Mouse (Mus musculus) hindbrain, embryonic 10.5 days (tissue): ENCODE results near the gene Ube2d2b. TPM values are rescaled to one million over a fixed set of nuclear protein-coding genes. Genes with fewer than 3 reads are reported as not detected.

Source experiments
- DNase-seq: peaks from one replicate; pipeline ENCODE4 v3.0.0-alpha.2; 2017; ENCODE audit warnings: low spot score
- H3K27ac ChIP-seq: fragments of 300-500 bp; sonication (generic); 2 replicates; pipeline ENCODE4 v1.5.1; 2016; ENCODE audit warnings: mild to moderate bottlenecking, moderate library complexity
- H3K27me3 ChIP-seq: fragments of 300-500 bp; sonication (generic); 2 replicates; pipeline ENCODE4 v1.6.1; 2016; ENCODE audit warnings: mild to moderate bottlenecking; ENCODE audit not compliant: poor library complexity, insufficient read depth, severe bottlenecking
- H3K36me3 ChIP-seq: fragments of 300-500 bp; sonication (generic); 2 replicates; pipeline ENCODE4 v1.6.1; 2016; ENCODE audit warnings: mild to moderate bottlenecking, moderate library complexity
- H3K4me1 ChIP-seq: fragments of 300-500 bp; sonication (generic); replicated peaks from 2 replicates; pipeline ENCODE4 v1.6.1; 2016; ENCODE audit warnings: mild to moderate bottlenecking
- H3K4me3 ChIP-seq: fragments of 300-500 bp; sonication (generic); 2 replicates; pipeline ENCODE4 v1.5.1; 2016; ENCODE audit warnings: mild to moderate bottlenecking, moderate library complexity
- H3K9me3 ChIP-seq: fragments of 300-500 bp; sonication (generic); 2 replicates; pipeline ENCODE4 v1.6.1; 2016; ENCODE audit warnings: mild to moderate bottlenecking, moderate library complexity
- WGBS: fragments of 180-500 bp; shearing (Covaris S2); methylation state at CpG from one replicate; pipeline ENCODE4 v1.1.7; 2016; 5-methylcytosine and 5-hydroxymethylcytosine counted together
- polyA plus RNA-seq: library from polyadenylated mRNA; unstranded; fragments of >200 nt; fragmentation: Nextera tagmentation; extraction: Ambion mirVana; gene quantifications from 2 replicates; pipeline ENCODE4 v1.2.1, GENCODE M21; 2016

Ube2d2b gene
- polyA plus RNA-seq, result 0.09 and 0.44 TPM in 2 replicates

DNA sequence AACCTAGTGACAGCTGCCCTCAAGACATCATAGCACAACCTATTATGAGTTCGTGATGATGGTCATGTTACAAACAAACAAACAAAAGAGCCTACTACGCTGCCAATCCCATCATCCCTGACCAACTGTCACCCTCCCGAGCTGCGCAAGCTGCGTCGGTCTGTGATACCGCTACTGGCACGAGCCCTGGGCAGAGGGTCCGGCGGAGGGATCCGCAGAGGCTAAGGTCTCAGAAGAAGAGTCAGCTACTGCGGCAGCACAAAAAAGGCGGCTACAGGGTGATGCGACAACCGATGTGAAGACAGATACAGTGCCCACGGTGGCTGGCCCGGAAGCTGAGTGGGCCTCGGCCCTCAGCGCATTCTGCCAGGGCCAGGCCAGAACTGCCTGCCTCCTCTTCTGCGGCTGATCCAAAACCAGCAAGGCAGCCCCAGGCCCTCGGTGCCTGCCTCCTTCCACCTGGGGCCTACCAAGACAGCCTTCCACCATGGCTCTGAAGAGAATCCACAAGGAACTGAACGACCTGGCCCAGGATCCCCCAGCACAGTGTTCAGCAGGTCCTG, at the start of gene Ube2d2b:
Ube2d2b (plus strand) TSS at position 102 of the 563 bp plus-strand sequence.
- H3K4me1 ChIP-seq, result no peaks in the 10 kb centered on the region
- no peak within 1 kb of the TSS for H3K27ac ChIP-seq
- DNase-seq, result no peak
- no peak within 1 kb of the TSS for H3K4me3 ChIP-seq
- H3K9me3 ChIP-seq, result peaks cover 8% of the 10 kb centered on the region; the same call in 1 of the 2 replicates
- WGBS, result 94% methylated on average over 22 of the region's 22 CpGs
- H3K27me3 ChIP-seq, result no peaks in the 10 kb centered on the region
- peaks cover 13% of the 10 kb centered on the region for H3K36me3 ChIP-seq

DNA sequence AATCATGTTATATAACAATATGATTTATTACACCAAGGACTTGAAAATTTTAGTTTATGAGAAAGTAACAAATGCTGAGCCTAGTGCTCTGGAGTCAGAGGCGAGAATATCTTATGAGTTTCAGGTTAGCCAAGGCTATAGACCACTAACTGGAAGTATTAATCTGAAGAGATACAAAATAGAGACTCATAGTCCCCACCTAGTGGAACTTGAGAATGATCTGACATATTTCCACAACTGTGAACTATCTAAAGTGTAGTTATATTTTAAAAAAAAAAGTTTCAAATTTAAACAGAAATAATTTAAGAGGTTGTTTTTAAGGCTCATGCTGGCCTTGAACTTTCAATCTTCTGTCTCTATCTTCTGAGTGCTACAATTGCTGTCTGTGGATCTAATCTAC, 47.5 kb upstream of the Ube2d2b start:
- Histone ChIP-seq H3K27ac (no peak overlapping the region), H3K4me1 (no peaks in the 10 kb centered on the region), H3K4me3 (no peak overlapping the region), H3K9me3 (no peaks in the 10 kb centered on the region), H3K36me3 (peaks cover 24% of the 10 kb centered on the region; the same call in 1 of the 2 replicates), H3K27me3 (no peaks in the 10 kb centered on the region)
- 92% methylated on average over 1 of the region's 1 CpGs for WGBS
- no peak for DNase-seq

DNA sequence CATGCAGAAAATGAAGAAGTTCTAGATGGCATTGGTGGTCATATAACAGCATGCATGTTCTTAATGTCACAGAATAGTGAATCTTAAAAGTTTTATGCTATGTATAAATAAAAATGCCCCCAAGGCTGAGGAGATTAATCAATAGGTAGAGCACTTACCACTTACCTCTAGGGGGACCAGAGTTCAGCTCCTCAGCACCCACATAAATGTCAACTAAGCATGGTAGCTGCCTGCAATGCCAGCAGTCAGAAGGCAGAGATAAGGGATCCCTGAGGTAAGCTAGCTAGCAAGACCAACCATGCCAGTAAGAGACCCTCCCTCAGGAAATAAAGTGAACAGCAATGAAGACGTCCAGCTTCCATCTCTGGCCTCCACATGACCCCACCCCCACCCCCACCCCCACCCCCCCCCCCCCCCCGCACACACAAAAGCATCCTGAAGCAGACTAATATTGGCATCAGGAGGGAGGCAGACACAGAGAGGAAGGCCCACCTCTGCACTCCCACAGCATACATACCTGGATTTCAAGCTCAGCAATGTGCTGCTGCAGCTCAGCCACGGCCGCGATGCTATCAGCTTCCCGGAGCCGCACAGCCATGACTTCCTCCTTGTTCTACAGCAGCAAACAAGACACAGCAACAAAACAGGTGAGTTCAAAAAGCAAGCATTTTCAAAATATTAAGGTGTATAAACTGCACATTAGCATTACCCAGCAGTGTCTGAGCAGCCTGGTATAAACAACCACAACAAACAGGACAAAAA, 42.0 kb upstream of the Ube2d2b start:
- Histone ChIP-seq H3K9me3 (no peaks in the 10 kb centered on the region), H3K27me3 (no peaks in the 10 kb centered on the region), H3K36me3 (peaks cover 22% of the 10 kb centered on the region), H3K27ac (no peak overlapping the region), H3K4me1 (no peaks in the 10 kb centered on the region), H3K4me3 (no peak overlapping the region)
- DNase-seq, result no peak
- WGBS, result 88% methylated on average over 7 of the region's 7 CpGs

DNA sequence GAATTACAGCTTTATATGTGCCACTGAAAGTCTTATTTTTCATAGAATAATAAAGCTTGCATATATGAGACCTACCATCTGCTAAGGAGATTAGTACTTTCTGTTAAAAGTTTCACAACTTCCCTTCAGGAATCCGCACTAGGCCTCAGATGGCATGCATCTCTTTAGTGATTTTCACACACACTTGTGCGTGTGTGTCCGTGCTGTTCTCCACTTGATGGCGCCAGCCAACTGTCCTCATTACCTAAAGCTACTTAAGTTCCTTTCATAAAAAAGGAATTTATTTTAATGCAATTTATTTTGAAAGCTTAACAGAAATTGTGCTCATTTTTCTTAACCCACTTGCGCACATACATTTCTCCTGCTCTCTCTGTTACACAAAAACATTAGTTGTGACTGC, 40.4 kb upstream of the Ube2d2b start:
- peaks cover 20% of the 10 kb centered on the region for H3K36me3 ChIP-seq
- no peaks in the 10 kb centered on the region for H3K9me3 ChIP-seq
- no peaks in the 10 kb centered on the region for H3K27me3 ChIP-seq
- 76% methylated on average over 5 of the region's 5 CpGs for WGBS
- DNase-seq, result no peak
- H3K27ac ChIP-seq, result no peak overlapping the region
- H3K4me3 ChIP-seq, result no peak overlapping the region
- no peaks in the 10 kb centered on the region for H3K4me1 ChIP-seq

DNA sequence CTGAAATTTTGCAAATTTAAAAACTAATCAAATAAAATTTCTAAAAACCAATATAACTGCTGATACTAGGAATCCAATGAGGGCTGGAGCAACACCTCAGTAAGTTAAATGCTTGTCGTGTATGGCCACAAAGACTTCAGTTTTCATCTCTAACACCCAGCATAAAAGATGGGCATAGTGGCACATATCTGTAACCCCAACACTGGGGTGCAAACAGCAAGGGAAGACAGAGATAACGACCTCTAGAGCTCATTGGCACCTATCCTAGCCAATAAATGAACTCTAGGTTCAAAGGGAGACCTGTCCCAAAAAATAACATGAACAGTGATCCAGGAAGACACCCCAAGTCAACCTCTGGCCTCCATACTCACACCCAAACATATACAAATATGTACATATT, 37.9 kb upstream of the Ube2d2b start:
- H3K4me3 ChIP-seq, result no peak overlapping the region
- no peaks in the 10 kb centered on the region for H3K9me3 ChIP-seq
- H3K4me1 ChIP-seq, result no peaks in the 10 kb centered on the region
- WGBS, result 90% methylated on average over 2 of the region's 2 CpGs
- no peak for DNase-seq
- H3K27ac ChIP-seq, result no peak overlapping the region
- H3K36me3 ChIP-seq, result peaks cover 25% of the 10 kb centered on the region
- no peaks in the 10 kb centered on the region for H3K27me3 ChIP-seq

DNA sequence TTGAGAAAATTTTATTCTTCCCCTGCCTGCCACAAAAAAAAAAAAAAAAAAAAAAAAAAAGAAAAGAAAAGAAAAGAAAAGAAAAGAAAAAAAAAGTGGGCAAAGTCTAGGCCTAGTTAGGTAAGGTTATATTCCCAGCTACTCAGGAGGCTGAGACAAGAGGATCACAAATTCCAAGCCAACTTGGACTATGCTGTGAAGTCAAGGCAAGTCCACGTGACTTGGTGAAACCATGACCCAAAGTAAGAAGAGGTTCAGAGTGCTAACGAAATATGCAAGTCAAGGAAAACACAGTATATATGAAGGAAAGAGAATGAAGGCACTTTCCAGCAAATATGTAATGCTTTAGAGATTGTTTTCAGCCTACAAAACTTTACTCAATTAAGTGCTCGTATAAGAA, 37.4 kb upstream of the Ube2d2b start:
- no peaks in the 10 kb centered on the region for H3K27me3 ChIP-seq
- no peak for DNase-seq
- no peak overlapping the region for H3K27ac ChIP-seq
- peaks cover 26% of the 10 kb centered on the region for H3K36me3 ChIP-seq
- H3K9me3 ChIP-seq, result no peaks in the 10 kb centered on the region
- no peaks in the 10 kb centered on the region for H3K4me1 ChIP-seq
- WGBS, result 92% methylated on average over 3 of the region's 3 CpGs
- no peak overlapping the region for H3K4me3 ChIP-seq

DNA sequence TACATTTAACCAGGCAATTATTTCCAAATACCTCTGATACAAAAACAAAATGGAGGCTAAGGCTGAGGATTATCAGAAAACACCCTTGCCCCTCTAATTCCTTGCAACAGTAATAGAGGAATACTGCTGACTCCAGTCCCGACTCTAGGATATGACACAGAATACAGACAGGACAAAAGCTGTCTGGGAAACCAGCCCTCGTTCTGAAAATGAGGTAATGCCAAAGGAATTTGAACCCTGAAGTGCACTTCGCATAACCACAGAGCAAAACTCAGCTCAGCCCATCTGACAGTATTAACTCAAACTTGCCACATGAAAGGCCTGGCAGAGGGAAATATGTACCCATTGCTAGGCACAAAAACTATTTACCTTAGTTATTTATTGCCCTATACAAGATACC, 36.6 kb upstream of the Ube2d2b start:
- H3K27ac ChIP-seq, result no peak overlapping the region
- H3K4me1 ChIP-seq, result no peaks in the 10 kb centered on the region
- H3K27me3 ChIP-seq, result no peaks in the 10 kb centered on the region
- 65% methylated on average over 3 of the region's 3 CpGs for WGBS
- H3K4me3 ChIP-seq, result no peak overlapping the region
- no peaks in the 10 kb centered on the region for H3K9me3 ChIP-seq
- H3K36me3 ChIP-seq, result peaks cover 28% of the 10 kb centered on the region
- no peak for DNase-seq

DNA sequence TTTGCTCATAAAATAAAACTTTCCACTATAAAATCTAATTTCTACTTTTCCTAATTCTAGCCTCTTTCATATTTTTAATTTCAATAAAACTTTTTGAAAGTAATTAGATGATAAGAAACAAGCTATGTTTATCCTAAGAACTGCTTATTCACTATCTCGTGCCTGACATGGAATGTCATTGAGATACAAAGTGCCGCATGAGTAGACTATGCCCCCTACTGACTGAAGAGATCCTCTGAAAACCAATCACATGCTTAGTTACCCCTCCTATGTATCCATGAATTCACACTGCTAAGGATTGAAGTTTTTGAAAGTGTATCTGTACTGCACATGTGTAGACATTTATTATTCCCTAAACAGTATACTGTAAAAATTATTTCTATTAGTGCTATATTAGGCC, 36.0 kb upstream of the Ube2d2b start:
- no peak for DNase-seq
- Histone ChIP-seq H3K4me3 (no peak overlapping the region), H3K27ac (no peak overlapping the region), H3K27me3 (no peaks in the 10 kb centered on the region), H3K9me3 (no peaks in the 10 kb centered on the region), H3K4me1 (no peaks in the 10 kb centered on the region), H3K36me3 (peaks cover 33% of the 10 kb centered on the region)
- 43% methylated on average over 2 of the region's 2 CpGs for WGBS

DNA sequence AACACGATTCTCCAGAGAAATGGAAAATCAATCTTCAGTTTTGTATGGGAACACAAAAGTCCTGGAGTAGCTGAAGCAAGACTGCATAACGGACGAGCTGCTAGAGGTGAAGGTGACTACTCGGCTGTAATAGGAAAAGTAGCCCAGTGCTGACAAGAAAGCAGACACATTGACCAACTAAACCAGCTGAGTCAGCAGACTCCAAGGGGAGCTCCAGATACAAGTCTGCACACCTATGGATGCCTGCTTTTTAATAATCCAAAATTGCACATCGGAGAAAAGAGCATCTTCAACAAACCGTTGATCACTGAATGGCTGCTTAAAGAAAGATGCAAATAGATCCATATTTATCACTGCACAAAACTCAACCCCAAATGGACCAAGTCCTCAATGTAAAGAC, 31.6 kb upstream of the Ube2d2b start:
- Histone ChIP-seq H3K27me3 (no peaks in the 10 kb centered on the region), H3K36me3 (peaks cover 36% of the 10 kb centered on the region), H3K4me3 (no peak overlapping the region), H3K9me3 (no peaks in the 10 kb centered on the region), H3K4me1 (no peaks in the 10 kb centered on the region), H3K27ac (no peak overlapping the region)
- no peak for DNase-seq
- WGBS, result 95% methylated on average over 6 of the region's 6 CpGs

DNA sequence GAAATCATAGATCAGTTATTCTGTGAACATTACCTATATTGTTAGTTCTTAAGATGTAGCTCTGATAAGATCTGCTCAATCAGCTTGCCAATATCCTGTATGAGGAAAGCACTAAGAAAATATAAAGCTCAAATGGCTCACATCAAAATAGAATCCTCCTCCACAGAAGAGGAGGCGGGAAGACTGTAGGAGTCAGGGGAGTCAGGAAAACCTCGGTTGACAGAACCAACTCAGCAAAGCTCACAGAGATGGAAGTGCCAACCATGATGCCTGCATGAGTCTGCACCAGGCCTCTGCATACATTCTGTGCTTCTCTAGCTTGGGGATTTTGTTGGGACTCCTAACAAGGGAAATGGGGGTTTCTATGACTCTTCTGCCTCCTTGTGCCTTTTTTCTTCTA, 28.7 kb upstream of the Ube2d2b start:
- Histone ChIP-seq H3K36me3 (peaks cover 25% of the 10 kb centered on the region), H3K27me3 (no peaks in the 10 kb centered on the region), H3K9me3 (no peaks in the 10 kb centered on the region), H3K4me1 (no peaks in the 10 kb centered on the region), H3K4me3 (no peak overlapping the region), H3K27ac (no peak overlapping the region)
- DNase-seq, result no peak
- WGBS, result 90% methylated on average over 2 of the region's 2 CpGs

DNA sequence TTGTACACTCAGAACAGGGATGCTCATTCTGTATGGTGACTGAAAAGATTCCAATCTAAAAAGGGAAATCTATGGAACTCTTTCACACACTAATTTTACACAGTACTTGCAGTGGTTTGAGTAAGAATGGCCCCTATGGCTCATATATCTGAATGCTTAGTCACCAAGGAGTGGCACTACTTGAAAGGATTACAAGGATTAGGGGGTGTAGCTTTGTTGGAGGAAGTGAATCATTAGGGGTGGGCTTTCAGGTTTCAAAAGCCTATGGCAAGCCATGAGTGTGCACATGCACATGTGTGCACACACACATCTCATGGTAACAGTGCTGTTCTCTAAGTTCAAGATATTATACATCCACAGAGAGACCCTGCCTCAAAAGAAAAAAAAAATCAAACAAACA, 27.3 kb upstream of the Ube2d2b start:
- peaks cover 15% of the 10 kb centered on the region for H3K36me3 ChIP-seq

DNA sequence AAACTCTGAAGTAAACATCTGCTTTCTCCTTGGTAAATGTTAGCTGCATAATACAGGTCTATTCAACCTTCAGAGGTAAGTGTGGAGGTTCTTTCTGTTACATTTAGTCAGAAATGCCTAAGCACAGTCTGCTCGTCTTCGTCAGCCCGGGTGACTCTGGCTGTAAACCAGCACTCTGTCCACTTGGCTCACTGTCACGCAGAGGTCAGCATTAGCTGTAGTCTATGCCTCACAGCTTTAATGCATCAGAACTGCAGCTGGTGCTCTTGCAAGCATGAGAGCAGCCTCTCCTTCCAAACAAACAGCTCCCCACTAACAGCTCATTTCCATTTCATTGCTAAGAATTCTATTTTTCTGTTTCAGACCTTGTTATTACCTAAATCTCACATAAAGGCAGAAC, 22.4 kb upstream of the Ube2d2b start:
- no peaks in the 10 kb centered on the region for H3K9me3 ChIP-seq
- no peaks in the 10 kb centered on the region for H3K4me1 ChIP-seq
- 88% methylated on average over 4 of the region's 4 CpGs for WGBS
- H3K4me3 ChIP-seq, result no peak overlapping the region
- peaks cover 32% of the 10 kb centered on the region for H3K36me3 ChIP-seq
- H3K27me3 ChIP-seq, result no peaks in the 10 kb centered on the region
- no peak for DNase-seq
- no peak overlapping the region for H3K27ac ChIP-seq

More for the DNA sequence above, 27.3 kb upstream of the Ube2d2b start:
- Histone ChIP-seq H3K27ac (no peak overlapping the region), H3K9me3 (no peaks in the 10 kb centered on the region), H3K4me1 (no peaks in the 10 kb centered on the region), H3K4me3 (no peak overlapping the region), H3K27me3 (no peaks in the 10 kb centered on the region)
- DNase-seq, result no peak

DNA sequence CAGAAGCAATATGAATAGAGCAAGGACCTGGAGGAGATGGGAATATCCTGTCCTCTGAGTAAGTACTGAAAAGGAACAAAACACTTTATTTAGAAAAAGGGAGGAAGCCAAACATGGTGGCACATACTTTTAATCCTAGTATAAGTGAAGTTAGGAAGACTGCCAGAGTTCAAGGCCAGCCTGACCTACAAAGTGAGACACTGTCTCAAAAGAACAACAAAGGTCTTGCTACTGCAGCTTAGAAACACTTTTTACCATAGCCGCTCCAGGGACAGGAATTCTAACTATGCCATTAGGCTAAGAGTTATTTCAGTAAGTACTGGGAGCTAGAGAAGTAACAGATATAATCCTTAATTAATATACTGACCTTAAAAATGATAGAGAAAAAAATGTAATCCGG, 15.2 kb upstream of the Ube2d2b start:
- 95% methylated on average over 2 of the region's 2 CpGs for WGBS

More for the DNA sequence above, 15.2 kb upstream of the Ube2d2b start:
- no peaks in the 10 kb centered on the region for H3K4me1 ChIP-seq
- H3K9me3 ChIP-seq, result no peaks in the 10 kb centered on the region
- H3K4me3 ChIP-seq, result no peak overlapping the region
- no peak overlapping the region for H3K27ac ChIP-seq
- DNase-seq, result no peak
- no peaks in the 10 kb centered on the region for H3K27me3 ChIP-seq
- peaks cover 60% of the 10 kb centered on the region for H3K36me3 ChIP-seq
